Mouse (Mus musculus) megakaryocyte, embryonic 14.5 days (primary cell): ENCODE results near the gene Esf1.
"Not testable (repeated sequence)": the region's sequence is repeated elsewhere in the genome, so short reads cannot be mapped to it uniquely, and the experiment has no call there.

Experiments used
- FLI1 ChIP-seq: IDR thresholded peaks from 2 replicates; pipeline ENCODE4 v1.6.1; 2012; ENCODE audit warnings: low read length, inconsistent platforms, mixed read lengths
- GATA1 ChIP-seq: IDR thresholded peaks from 3 replicates; pipeline ENCODE4 v1.6.1; 2012; ENCODE audit warnings: mixed read lengths, low read length, inconsistent platforms, borderline replicate concordance

DNA sequence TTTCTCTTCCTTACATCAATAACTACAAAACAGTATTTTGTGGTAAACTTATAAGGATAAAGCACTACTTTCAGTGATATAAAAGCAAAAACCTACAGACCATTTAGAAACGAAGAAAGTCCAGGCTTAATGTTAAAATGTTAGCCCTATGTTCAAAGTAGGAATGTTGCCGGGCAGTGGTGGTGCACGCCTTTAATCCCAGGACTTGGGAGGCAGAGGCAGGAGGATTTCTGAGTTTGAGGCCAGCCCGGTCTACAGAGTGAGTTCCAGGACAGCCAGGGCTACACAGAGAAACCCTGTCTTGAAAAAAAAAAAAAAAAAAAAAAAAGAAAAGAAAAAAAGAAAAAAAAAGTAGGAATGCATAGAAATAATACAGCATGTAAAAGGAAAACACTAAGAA, 18.6 kb downstream of the Esf1 start, which contains the start of gene Gm17374:
- TF ChIP-seq GATA1, FLI1: not testable (repeated sequence)
